Mouse (Mus musculus) liver, adult 2 months (tissue): Measurements from ENCODE around the gene Ube2h. TPM values are rescaled to one million over a fixed set of nuclear protein-coding genes. Genes with fewer than 3 reads are reported as not detected.
"Not testable (repeated sequence)": the region's sequence is repeated elsewhere in the genome, so short reads cannot be mapped to it uniquely, and the experiment has no call there.

Source experiments
- DNase-seq: peaks from one replicate; pipeline ENCODE4 v3.0.0-alpha.2; 2011; ENCODE audit warnings: low read depth, low spot score; ENCODE audit errors: extremely low read depth
- H3K27ac ChIP-seq: fragments of 200-500 bp; replicated peaks from 2 replicates; pipeline ENCODE4 v1.5.1; 2012; ENCODE audit warnings: low read depth, mild to moderate bottlenecking, control low read depth, inconsistent platforms, low read length; ENCODE audit not compliant: insufficient read depth
- H3K27me3 ChIP-seq: fragments of 200-500 bp; 2 replicates; pipeline ENCODE4 v1.6.1; 2012; ENCODE audit warnings: mild to moderate bottlenecking, moderate library complexity, low read length, inconsistent platforms; ENCODE audit not compliant: control insufficient read depth, insufficient read depth
- H3K36me3 ChIP-seq: fragments of 200-500 bp; 2 replicates; pipeline ENCODE4 v1.6.1; 2012; ENCODE audit warnings: low read length, inconsistent platforms; ENCODE audit not compliant: control insufficient read depth, insufficient read depth
- H3K4me1 ChIP-seq: fragments of 200-500 bp; 2 replicates; pipeline ENCODE4 v1.6.1; 2011; ENCODE audit warnings: low read length; ENCODE audit not compliant: control insufficient read depth, insufficient read depth
- H3K4me3 ChIP-seq: fragments of 200-500 bp; 2 replicates; pipeline ENCODE4 v1.5.1; 2011; ENCODE audit warnings: low read depth, mild to moderate bottlenecking, control low read depth, low read length, moderate library complexity; ENCODE audit not compliant: insufficient read depth
- H3K79me2 ChIP-seq: fragments of 200-500 bp; 2 replicates; pipeline ENCODE4 v1.6.1; 2012; ENCODE audit warnings: inconsistent platforms, mild to moderate bottlenecking, low read length, moderate library complexity; ENCODE audit not compliant: control insufficient read depth, insufficient read depth
- H3K9ac ChIP-seq: fragments of 200-500 bp; 2 replicates; pipeline ENCODE4 v1.6.1; 2012; ENCODE audit warnings: low read depth, mild to moderate bottlenecking, control low read depth, inconsistent platforms, low read length
- CTCF ChIP-seq: fragments of 200-500 bp; IDR thresholded peaks from 2 replicates; pipeline ENCODE4 v1.5.1; 2011; ENCODE audit warnings: low read depth, low read length, control low read depth
- POLR2A ChIP-seq: fragments of 200-500 bp; IDR thresholded peaks from 2 replicates; pipeline ENCODE4 v1.6.1; 2011; ENCODE audit warnings: low read length, control low read depth; ENCODE audit not compliant: insufficient read depth; ENCODE audit errors: extremely low read depth
- WGBS: fragments of 180-500 bp; shearing (Covaris S2); methylation state at CpG from one replicate; pipeline ENCODE4 v1.1.7; 2018; 5-methylcytosine and 5-hydroxymethylcytosine counted together
- polyA plus RNA-seq: library from polyadenylated mRNA; depleted of rRNA; stranded (reverse); fragments of >200 nt; gene quantifications from 2 replicates; pipeline ENCODE4 v1.2.3, GENCODE M21; 2012
- total RNA-seq: library from RNA; depleted of rRNA; stranded (reverse); fragments of >200 nt; gene quantifications from 2 replicates; pipeline ENCODE4 v1.2.3, GENCODE M21; 2014

Gene Ube2h
- total and polyA plus RNA-seq, 2 experiments: 30.9 to 43.3 TPM

DNA sequence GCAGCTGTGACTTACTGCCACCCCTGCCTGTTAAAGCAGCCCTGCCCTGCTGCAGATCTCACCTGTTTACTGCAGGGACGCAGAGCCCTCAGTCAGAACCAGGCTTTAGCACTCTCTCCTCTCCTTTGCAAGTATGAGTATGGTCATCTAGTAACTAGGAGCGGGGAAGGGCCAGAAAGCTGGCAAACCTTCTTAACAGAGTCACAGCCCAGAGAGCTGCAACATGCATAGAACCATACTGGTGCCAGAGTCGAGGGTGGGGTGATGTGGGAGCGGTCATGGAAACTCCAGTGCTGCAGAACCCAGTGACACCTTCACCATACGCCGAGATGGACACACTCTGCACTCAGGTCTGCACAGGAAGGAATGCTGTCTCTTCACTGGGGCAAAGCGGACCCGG, 91.9 kb downstream of the Ube2h start:
- H3K79me2 ChIP-seq: no peaks in the 10 kb centered on the region
- 0 out of 2 replicates have a peak, but pooled peaks have one; percentile 9 for TF ChIP-seq POLR2A
- TF ChIP-seq CTCF: no peak
- peak overlapping the region; percentile 81 for H3K27ac ChIP-seq
- peak overlapping the region; percentile 36 for H3K9ac ChIP-seq
- H3K4me3 ChIP-seq: no peak overlapping the region
- H3K36me3 ChIP-seq: peaks cover 1% of the 10 kb centered on the region; the same call in 1 of the 2 replicates
- H3K4me1 ChIP-seq: peaks cover 26% of the 10 kb centered on the region
- no peak for DNase-seq
- 35% methylated on average over 8 of the region's 8 CpGs for WGBS
- no peaks in the 10 kb centered on the region for H3K27me3 ChIP-seq

DNA sequence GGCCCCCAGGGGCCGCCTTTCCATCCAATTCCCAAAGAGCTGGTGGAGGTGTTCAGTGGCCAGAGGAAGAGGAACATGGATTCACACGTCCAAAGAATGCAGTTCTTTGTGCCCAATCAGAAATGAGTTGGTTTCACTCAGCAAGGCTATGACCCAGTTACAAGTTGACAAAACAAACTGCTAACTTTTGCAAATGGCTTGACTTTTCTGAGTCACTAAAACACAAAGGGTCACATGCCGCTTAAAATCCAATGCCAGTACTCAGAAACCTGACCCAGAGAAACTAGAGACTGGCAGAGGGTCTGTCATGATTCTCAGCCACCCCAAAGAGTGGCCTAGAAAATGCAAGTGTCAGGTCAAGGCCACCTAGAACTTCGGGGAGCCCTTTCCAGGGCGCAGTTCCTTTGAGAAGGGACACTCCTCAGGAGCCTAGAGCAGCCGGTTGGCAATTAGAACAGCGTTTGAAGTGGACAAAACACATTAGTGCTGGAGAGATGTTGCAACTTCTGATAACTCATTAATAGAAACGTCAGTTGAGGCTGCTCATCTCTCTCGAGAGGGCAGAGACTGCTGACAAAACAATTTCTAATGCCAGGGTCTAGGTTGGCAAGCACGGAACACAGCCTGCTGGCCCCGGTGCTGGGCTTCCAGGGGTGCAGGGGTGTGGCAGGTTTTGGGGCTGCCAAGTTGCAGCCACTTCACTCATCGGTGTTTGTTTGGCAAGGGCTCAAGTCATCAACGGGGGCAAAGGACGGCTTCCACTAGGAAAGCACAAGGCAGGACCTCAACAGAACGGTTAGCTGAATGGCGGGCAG, 92.5 kb downstream of the Ube2h start:
- H3K9ac ChIP-seq: peak overlapping the region; percentile 34
- H3K79me2 ChIP-seq: no peaks in the 10 kb centered on the region
- DNase-seq: peak; percentile 99
- H3K4me3 ChIP-seq: no peak overlapping the region
- H3K27me3 ChIP-seq: no peaks in the 10 kb centered on the region
- H3K4me1 ChIP-seq: peaks cover 26% of the 10 kb centered on the region
- H3K27ac ChIP-seq: peak overlapping the region; percentile 97
- TF ChIP-seq POLR2A (no peak), CTCF (no peak)
- H3K36me3 ChIP-seq: peaks cover 1% of the 10 kb centered on the region; the same call in 1 of the 2 replicates
- 16% methylated on average over 16 of the region's 16 CpGs for WGBS

DNA sequence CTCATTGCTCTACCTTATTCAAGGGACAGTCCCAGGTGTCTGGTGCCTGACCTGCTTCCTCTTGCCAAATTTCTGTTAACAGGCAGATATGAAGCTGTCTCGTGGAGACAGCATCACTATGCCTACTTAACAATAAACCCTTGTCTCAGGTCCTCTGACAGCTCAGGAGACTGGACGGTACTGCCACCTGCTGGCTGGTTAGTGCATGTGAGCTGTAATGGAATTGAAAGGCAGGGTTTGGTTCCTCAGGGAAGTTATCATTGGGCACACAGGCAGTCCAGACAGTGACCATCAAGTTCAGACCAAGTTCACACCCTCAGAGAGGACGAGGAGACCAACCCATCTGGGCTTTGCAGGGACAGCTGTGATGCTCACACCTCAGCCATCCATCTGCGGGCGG, 93.6 kb downstream of the Ube2h start:
- H3K4me3 ChIP-seq: no peak overlapping the region
- 36% methylated on average over 5 of the region's 5 CpGs for WGBS
- H3K4me1 ChIP-seq: peaks cover 23% of the 10 kb centered on the region
- H3K27me3 ChIP-seq: no peaks in the 10 kb centered on the region
- DNase-seq: peak; percentile 60
- peaks cover 1% of the 10 kb centered on the region; the same call in 1 of the 2 replicates for H3K36me3 ChIP-seq
- no peak overlapping the region for H3K9ac ChIP-seq
- H3K27ac ChIP-seq: peak overlapping the region; percentile 97
- H3K79me2 ChIP-seq: no peaks in the 10 kb centered on the region
- TF ChIP-seq CTCF (peak; percentile 82), POLR2A (no peak)

DNA sequence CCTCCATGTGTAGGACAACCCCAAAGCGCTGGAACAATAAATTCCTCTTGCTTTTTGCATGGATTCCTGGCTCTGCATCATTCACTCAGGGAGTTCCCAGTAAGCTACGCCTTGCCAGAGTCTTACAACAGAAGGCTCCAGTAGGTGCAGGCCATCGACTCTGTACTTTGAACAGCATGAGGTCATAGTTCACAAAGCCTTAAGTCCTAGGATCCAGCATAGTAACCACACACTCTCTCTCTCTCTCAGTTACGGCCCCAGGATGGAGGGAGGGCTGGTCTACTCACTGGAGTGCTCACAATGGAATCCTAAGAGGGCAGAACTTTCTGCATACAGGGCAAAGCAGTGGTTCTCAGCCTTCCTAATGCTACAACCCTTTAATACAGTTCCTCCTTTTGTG, 95.5 kb downstream of the Ube2h start:
- no peak overlapping the region for H3K4me3 ChIP-seq
- no peaks in the 10 kb centered on the region for H3K36me3 ChIP-seq
- no peak for TF ChIP-seq POLR2A
- no peak for TF ChIP-seq CTCF
- 28% methylated on average over 4 of the region's 4 CpGs for WGBS
- H3K9ac ChIP-seq: no peak overlapping the region
- no peaks in the 10 kb centered on the region for H3K79me2 ChIP-seq
- H3K4me1 ChIP-seq: peaks cover 23% of the 10 kb centered on the region
- H3K27ac ChIP-seq: no peak overlapping the region
- DNase-seq: peak; percentile 87
- no peaks in the 10 kb centered on the region for H3K27me3 ChIP-seq

DNA sequence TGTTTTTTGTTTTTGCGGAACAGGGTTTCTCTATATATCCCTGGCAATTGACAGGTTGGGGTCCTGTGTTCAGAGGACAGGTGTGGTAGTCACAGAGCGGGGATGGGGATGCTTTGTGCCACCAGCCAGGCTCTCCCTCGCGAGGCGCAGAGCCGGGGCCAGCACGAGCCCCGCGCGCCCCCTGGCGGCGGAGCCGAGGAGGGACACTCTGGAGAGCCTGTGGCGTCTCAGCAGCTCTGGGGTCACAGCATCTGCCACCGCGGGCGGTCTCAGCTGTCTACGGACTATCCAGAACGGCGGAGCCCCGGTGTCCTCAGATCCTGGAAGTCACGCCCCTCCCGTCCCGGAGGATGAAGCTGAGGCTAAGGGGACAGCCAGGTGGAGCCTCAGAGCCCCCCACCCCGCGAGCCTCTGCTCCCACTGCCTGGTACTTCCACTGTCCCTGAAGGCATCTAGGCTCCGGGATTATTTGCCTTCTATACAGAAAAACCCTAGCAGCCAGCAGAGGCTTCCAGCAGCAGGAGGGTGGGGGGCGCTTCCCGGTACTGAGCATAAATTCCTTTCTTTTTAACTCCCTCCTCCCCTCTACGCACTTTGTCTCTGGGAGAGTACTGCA, 98.6 kb downstream of the Ube2h start:
- H3K9ac ChIP-seq: no peak overlapping the region
- H3K4me1 ChIP-seq: peaks cover 8% of the 10 kb centered on the region
- H3K27ac ChIP-seq: no peak overlapping the region
- H3K4me3 ChIP-seq: no peak overlapping the region
- no peaks in the 10 kb centered on the region for H3K79me2 ChIP-seq
- TF ChIP-seq POLR2A (no peak), CTCF (peak; percentile 91)
- WGBS: 10% methylated on average over 30 of the region's 30 CpGs
- H3K27me3 ChIP-seq: no peaks in the 10 kb centered on the region
- H3K36me3 ChIP-seq: no peaks in the 10 kb centered on the region
- DNase-seq: no peak

DNA sequence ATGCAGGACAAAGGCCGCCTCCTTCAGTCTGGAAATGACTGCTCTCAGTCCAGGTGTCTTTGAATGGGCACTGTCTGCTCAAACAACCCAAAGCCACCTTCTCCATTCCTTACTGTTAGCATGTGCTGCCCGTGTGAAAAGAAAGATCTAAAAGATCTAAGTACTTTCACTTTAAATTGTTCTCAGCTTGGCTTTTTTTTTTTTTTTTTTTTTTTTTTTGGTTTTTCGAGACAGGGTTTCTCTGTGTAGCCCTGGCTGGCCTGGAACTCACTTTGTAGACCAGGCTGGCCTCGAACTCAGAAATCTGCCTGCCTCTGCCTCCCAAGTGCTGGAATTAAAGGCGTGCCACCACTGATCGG, 99.2 kb downstream of the Ube2h start:
- 62% methylated on average over 6 of the region's 6 CpGs for WGBS
- H3K79me2 ChIP-seq: not testable (repeated sequence)

More for the DNA sequence above, 99.2 kb downstream of the Ube2h start:
- H3K27me3 ChIP-seq, DNase-seq, H3K36me3 ChIP-seq, H3K9ac ChIP-seq, H3K27ac ChIP-seq, H3K4me3 ChIP-seq, H3K4me1 ChIP-seq: not testable (repeated sequence)
